Mouse (Mus musculus) bone marrow, adult 2 months (tissue): ENCODE data around the gene Gm5751. TPM values are rescaled to one million over a fixed set of nuclear protein-coding genes. Genes with fewer than 3 reads are reported as not detected.
"Not testable (repeated sequence)": the region's sequence is repeated elsewhere in the genome, so short reads cannot be mapped to it uniquely, and the experiment has no call there.

Experiments used
- H3K27ac ChIP-seq: fragments of 200-500 bp; 2 replicates; pipeline ENCODE4 v1.5.1; 2012; ENCODE audit warnings: low read depth, mild to moderate bottlenecking, control low read depth, inconsistent platforms, low read length; ENCODE audit not compliant: control insufficient read depth, poor library complexity, insufficient read depth
- H3K4me1 ChIP-seq: fragments of 200-500 bp; 2 replicates; pipeline ENCODE4 v1.6.1; 2011; ENCODE audit warnings: low read length; ENCODE audit not compliant: control insufficient read depth, insufficient read depth
- H3K4me3 ChIP-seq: fragments of 200-500 bp; replicated peaks from 2 replicates; pipeline ENCODE3; 2011; ENCODE audit warnings: mild to moderate bottlenecking, low read depth, low read length, control low read depth; ENCODE audit not compliant: control insufficient read depth
- CTCF ChIP-seq: fragments of 200-500 bp; IDR thresholded peaks from 2 replicates; pipeline ENCODE4 v1.5.1; 2011; ENCODE audit warnings: low read length, control low read depth; ENCODE audit not compliant: control insufficient read depth, insufficient read depth
- POLR2A ChIP-seq: fragments of 200-500 bp; IDR thresholded peaks from 2 replicates; pipeline ENCODE4 v1.6.1; 2011; ENCODE audit warnings: low read depth, mild to moderate bottlenecking, control low read depth, low read length, borderline replicate concordance; ENCODE audit not compliant: control insufficient read depth
- WGBS: fragments of 180-500 bp; shearing (Covaris S2); methylation state at CpG from one replicate; pipeline ENCODE4 v1.1.7; 2018; 5-methylcytosine and 5-hydroxymethylcytosine counted together
- polyA plus RNA-seq: library from polyadenylated mRNA; stranded (reverse); fragments of >200 nt; gene quantifications from 2 replicates; pipeline ENCODE4 v1.2.4, GENCODE M21; 2011; ENCODE audit warnings: low replicate concordance; ENCODE audit not compliant: missing spikeins, insufficient read depth, insufficient read length

Gm5751 gene
- not detected in 2 replicates for polyA plus RNA-seq

DNA sequence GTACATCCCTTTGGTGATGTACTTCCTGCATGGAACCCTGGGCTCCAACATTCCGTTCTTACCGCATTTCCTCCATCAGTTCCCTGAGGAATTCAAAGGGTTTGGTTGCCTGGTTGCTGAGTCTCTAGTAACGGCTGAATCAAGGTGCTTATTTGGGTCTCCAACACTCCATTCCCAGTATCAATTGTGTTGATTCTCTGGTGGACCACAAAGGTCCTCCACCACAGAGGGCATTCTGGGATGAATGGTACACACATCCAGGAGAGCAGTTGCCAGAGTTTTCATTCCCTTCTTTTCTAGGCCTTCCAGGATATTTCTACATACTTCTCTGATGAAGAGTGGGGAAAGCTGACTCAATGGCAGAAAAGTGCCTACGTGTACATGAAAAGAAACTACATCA lies at the start of gene Gm5751:
Gm5751 (plus strand) TSS at position 301 of the 400 bp plus-strand sequence.
- not testable (repeated sequence) for H3K27ac ChIP-seq, H3K4me3 ChIP-seq, H3K4me1 ChIP-seq
- 86% methylated on average over 4 of the region's 4 CpGs for WGBS

- Histone ChIP-seq H3K4me3 (no peak overlapping the region), H3K4me1 (no peaks in the 10 kb centered on the region), H3K27ac (no peak overlapping the region)
- TF ChIP-seq CTCF (no peak), POLR2A (no peak)
Observed at GRCm38 (mm10) chrX:8832043-8832442, 42.0 kb upstream of the Gm5751 start.

DNA sequence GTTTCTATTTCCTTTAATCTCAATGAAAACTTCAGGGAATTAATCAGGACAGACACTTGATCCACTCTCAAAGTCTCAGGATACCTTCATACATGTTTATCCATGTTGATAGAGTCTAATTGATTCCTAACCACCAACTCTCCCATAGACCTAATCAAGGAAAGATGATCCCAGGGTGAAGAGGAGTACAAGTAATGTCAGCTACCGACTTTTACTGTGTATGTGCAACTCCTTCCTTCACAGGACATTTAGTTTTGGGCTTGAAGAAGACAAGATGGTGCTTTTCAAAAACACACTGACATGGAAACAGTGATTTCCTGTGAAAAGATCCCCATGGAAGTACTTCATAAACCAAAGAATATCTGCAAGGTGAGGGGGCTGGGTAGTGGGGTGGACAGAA lies 30.4 kb upstream of the Gm5751 start, which contains the start of gene Gm6592:
Gm6592 (plus strand) TSS at position 301 of the 400 bp plus-strand sequence.
- no peak for TF ChIP-seq CTCF
- TF ChIP-seq POLR2A, result no peak
- WGBS, result 73% methylated on average over 1 of the region's 1 CpGs

DNA sequence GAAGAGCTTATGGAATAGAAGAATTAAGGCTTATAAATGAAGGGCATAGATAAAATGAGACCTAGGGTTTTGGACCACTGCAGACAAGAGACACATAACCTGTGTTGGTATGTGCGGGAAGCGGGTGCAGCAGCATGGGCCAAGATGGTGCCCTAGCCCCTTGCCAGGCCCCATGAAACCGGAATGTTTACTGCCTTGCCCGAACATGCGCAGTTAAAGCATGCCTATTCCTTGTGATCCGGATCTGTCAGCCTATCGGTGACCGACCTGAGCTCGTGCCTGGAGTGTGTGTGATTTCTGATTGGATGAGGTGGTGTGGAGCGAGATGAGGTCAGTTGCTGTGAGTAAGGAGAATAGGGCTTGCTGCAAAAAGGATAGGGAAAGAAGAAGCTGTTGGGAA lies 21.6 kb upstream of the Gm5751 start:
- Histone ChIP-seq H3K27ac (no peak overlapping the region), H3K4me1 (no peaks in the 10 kb centered on the region), H3K4me3 (no peak overlapping the region)
- WGBS, result 82% methylated on average over 10 of the region's 10 CpGs
- TF ChIP-seq POLR2A, result no peak
- TF ChIP-seq CTCF, result no peak

More for the DNA sequence above, 30.4 kb upstream of the Gm5751 start, which contains the start of gene Gm6592:
- H3K4me1 ChIP-seq, result no peaks in the 10 kb centered on the region
- H3K27ac ChIP-seq, result no peak within 1 kb of the TSS
- no peak within 1 kb of the TSS for H3K4me3 ChIP-seq

GRCm38 (mm10) chrX:8864331-8864730 lies 9.7 kb upstream of the Gm5751 start:
- not testable (repeated sequence) for H3K4me1 ChIP-seq, H3K27ac ChIP-seq, H3K4me3 ChIP-seq
- TF ChIP-seq CTCF, result peak; percentile 26; the same call in 1 of the 2 replicates
- WGBS, result 2% methylated on average over 3 of the region's 3 CpGs

GRCm38 (mm10) chrX:8884336-8884735 lies 10.3 kb downstream of the Gm5751 start:
- 77% methylated on average over 4 of the region's 4 CpGs for WGBS
- H3K4me1 ChIP-seq, result no peaks in the 10 kb centered on the region
- TF ChIP-seq POLR2A, result no peak
- TF ChIP-seq CTCF, result no peak
- no peak overlapping the region for H3K27ac ChIP-seq
- H3K4me3 ChIP-seq, result no peak overlapping the region

DNA sequence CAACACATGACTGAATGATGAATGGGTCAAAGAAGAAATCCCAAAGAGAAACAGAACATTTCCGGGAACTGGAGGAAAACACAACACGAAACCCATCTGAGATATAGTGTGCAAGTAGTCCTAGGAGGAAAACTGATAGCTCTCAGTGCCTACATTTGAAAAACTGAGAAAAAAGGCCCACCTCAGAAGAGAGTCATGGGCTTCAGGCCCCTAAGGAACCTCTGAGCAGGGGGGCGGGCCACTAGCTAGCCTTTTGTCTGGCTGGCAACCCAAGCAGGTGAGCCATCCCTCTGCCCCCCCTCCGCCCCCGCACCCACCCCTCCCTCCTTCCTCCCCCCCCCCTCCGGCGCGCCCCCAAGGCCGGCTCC lies 17.9 kb downstream of the Gm5751 start:
- 67% methylated on average over 2 of the region's 9 CpGs for WGBS
- TF ChIP-seq POLR2A (no peak), CTCF (no peak)
- no peak overlapping the region for H3K4me3 ChIP-seq
- no peak overlapping the region for H3K27ac ChIP-seq
- no peaks in the 10 kb centered on the region for H3K4me1 ChIP-seq

GRCm38 (mm10) chrX:8892343-8893155 lies 18.5 kb downstream of the Gm5751 start, which contains the start of gene B630019K06Rik:
Gene B630019K06Rik (plus strand): TSS chrX:8892382.
- peak within 1 kb of the TSS; percentile 36 for H3K4me3 ChIP-seq
- no peaks in the 10 kb centered on the region for H3K4me1 ChIP-seq
- 18% methylated on average over 83 of the region's 95 CpGs for WGBS
- TF ChIP-seq CTCF (no peak), POLR2A (no peak)
- H3K27ac ChIP-seq, result no peak within 1 kb of the TSS

DNA sequence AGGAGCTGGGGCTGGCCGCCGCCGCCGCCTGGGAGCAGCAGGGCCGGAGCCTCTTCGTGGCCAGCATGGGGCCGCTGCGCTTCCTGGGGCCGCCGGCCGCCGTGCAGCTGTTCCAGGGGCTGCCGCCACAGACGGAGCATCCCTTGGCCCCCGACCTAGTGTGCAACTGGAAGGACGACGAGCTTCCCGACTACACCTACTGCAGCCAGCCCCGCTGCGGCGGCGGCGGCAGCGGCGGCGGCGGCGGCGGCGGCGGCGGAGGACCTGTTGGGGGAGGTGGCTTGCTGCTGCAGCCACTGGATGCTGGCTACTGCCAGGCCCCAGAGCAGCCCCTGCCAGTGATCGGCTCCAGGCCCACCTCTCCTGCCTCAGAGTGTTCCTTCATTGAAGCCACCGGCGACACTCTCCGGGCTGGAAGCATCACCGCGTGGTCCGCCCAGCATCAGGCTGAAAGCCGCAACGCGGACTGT lies 19.2 kb downstream of the Gm5751 start:
- Histone ChIP-seq H3K27ac (no peak overlapping the region), H3K4me1 (no peaks in the 10 kb centered on the region), H3K4me3 (peak overlapping the region; percentile 36)
- WGBS, result 17% methylated on average over 21 of the region's 42 CpGs
- TF ChIP-seq POLR2A (no peak), CTCF (no peak)
